Mouse (Mus musculus): ENCODE results near the gene Gm20479. TPM values are rescaled to one million over a fixed set of nuclear protein-coding genes. Genes with fewer than 3 reads are reported as not detected.
A peak's percentile ranks its signal among the peaks of the same experiment; 100 is the strongest.

Gene Gm20479
- polyA plus RNA-seq, 1 experiment from 2014 or later = not detected

DNA sequence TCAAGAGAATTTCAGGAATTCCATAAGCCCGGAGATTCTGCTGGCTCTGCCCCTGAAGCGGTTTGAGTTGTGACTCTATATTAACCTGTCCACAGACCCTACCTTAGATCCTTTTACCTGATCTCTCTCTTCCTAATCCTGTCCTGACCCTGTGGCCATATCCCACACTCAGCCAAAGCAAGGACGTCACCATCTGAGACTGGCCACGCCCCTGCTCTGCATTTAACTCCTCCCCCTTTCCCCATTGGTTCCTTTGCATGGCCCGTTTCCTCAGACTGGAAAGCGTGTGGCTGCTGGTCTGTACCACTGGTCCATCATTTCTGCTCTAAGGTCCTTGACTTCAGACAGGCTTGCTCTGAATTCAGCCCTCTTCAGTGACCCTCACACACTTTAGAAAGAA, 11.8 kb downstream of the Gm20479 start:
- no peak for DNase-seq (ENCODE audit: low spot score, missing footprints)
- H3K27me3 ChIP-seq (ENCODE audit: control insufficient read depth, insufficient read depth, low read length) = no peaks in the 10 kb centered on the region
- H3K9me3 ChIP-seq (ENCODE audit: control insufficient read depth, low read length) = no peaks in the 10 kb centered on the region
- WGBS = 20% methylated on average over 6 of the region's 6 CpGs
- H3K4me3 ChIP-seq (ENCODE audit: low read depth, low read length) = no peak overlapping the region
- no peak overlapping the region for H3K9ac ChIP-seq (ENCODE audit: low read length)
- H3K36me3 ChIP-seq (ENCODE audit: control insufficient read depth, insufficient read depth, low read length) = peaks cover 11% of the 10 kb centered on the region; the same call in 1 of the 2 replicates
- no peak overlapping the region for H3K4me2 ChIP-seq
- no peak for ATAC-seq (ENCODE audit: low FRiP score)
- H3K4me1 ChIP-seq (ENCODE audit: control insufficient read depth, insufficient read depth, low read length) = no peaks in the 10 kb centered on the region
- H3K27ac ChIP-seq (ENCODE audit: low read depth, low read length) = no peak overlapping the region

DNA sequence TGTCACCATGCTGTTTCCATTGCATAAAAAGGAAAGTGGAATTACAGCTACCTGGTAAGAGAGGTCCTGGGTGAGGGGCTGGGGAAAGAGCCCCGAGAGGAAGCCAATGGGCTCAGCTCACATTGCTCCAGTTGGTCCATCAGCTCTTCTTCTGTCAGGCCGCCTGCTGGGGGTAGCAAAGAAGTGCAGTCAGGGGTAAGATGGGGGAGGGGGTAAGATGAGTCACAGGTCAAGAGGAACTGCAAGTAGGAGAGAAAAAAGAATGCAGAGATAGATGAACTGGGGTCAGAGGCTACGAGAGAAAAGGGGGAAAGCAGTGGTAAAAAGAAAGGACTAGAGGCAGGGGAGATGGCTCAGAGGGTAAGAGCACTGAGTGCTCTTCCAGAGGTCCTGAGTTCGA, 14.6 kb downstream of the Gm20479 start:
- Histone ChIP-seq H3K27me3 (ENCODE audit: control insufficient read depth, insufficient read depth, low read length) (peaks cover 13% of the 10 kb centered on the region), H3K36me3 (ENCODE audit: control insufficient read depth, insufficient read depth, low read length) (peaks cover 7% of the 10 kb centered on the region; the same call in 1 of the 2 replicates), H3K4me1 (ENCODE audit: control insufficient read depth, insufficient read depth, low read length) (peaks cover 1% of the 10 kb centered on the region), H3K4me2 (no peak overlapping the region), H3K27ac (ENCODE audit: low read depth, low read length) (no peak overlapping the region), H3K9me3 (ENCODE audit: control insufficient read depth, low read length) (no peaks in the 10 kb centered on the region), H3K9ac (ENCODE audit: low read length) (no peak overlapping the region), H3K4me3 (ENCODE audit: low read depth, low read length) (no peak overlapping the region)
- WGBS = 30% methylated on average over 4 of the region's 4 CpGs
- no peak for DNase-seq (ENCODE audit: low spot score, missing footprints)
- no peak for ATAC-seq (ENCODE audit: low FRiP score)

DNA sequence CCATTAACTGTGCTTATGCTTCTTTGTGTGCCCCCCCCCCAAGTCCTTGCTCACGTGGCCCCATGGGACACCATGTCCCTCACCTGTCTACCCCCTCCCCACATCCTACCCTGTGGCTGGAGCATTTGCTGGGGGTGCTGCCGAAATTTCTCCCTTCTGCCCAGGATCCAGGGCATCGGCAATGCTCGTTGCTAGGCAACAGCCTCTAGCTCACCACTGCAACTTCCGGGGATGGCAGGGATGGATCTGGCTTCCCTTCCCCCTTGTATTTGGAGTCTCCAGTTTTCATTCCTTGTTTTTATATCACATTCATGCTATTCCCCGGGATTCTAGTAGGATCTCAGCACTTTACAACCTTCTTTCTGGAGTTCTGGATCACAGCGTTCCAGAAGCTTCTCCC, 17.7 kb downstream of the Gm20479 start:
- H3K9me3 ChIP-seq (ENCODE audit: control insufficient read depth, low read length) = no peaks in the 10 kb centered on the region
- no peak for DNase-seq (ENCODE audit: low spot score, missing footprints)
- H3K27me3 ChIP-seq (ENCODE audit: control insufficient read depth, insufficient read depth, low read length) = peaks cover 29% of the 10 kb centered on the region
- H3K4me3 ChIP-seq (ENCODE audit: low read depth, low read length) = no peak overlapping the region
- H3K36me3 ChIP-seq (ENCODE audit: control insufficient read depth, insufficient read depth, low read length) = peaks cover 2% of the 10 kb centered on the region; the same call in 1 of the 2 replicates
- peak overlapping the region; percentile 13; the same call in 1 of the 2 replicates for H3K4me2 ChIP-seq
- peaks cover 18% of the 10 kb centered on the region for H3K4me1 ChIP-seq (ENCODE audit: control insufficient read depth, insufficient read depth, low read length)
- no peak for ATAC-seq (ENCODE audit: low FRiP score)
- WGBS = 17% methylated on average over 7 of the region's 7 CpGs
- H3K9ac ChIP-seq (ENCODE audit: low read length) = no peak overlapping the region
- no peak overlapping the region for H3K27ac ChIP-seq (ENCODE audit: low read depth, low read length)

DNA sequence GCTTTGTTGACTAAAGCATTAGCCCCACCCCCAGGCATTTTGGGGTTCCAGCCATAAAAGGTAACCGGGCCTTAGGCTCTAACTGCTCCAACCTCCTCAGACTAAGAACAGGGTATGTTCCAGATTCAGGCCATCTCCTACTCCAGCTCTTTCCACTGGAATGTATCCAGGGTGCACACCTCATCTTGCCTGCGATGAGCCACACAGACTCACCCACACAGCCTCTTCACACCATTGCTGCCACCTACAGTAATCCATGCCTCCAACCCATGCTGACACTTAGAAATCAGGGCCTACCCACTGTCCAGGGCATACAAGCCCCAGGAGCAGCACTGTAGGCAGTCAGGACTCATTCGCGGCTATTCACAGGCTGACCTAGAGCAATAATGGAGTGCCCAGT, 18.1 kb downstream of the Gm20479 start:
- H3K4me3 ChIP-seq (ENCODE audit: low read depth, low read length) = no peak overlapping the region
- no peaks in the 10 kb centered on the region for H3K9me3 ChIP-seq (ENCODE audit: control insufficient read depth, low read length)
- no peak overlapping the region for H3K9ac ChIP-seq (ENCODE audit: low read length)
- H3K4me2 ChIP-seq = peak overlapping the region; percentile 13; the same call in 1 of the 2 replicates
- no peak overlapping the region for H3K27ac ChIP-seq (ENCODE audit: low read depth, low read length)
- H3K36me3 ChIP-seq (ENCODE audit: control insufficient read depth, insufficient read depth, low read length) = peaks cover 2% of the 10 kb centered on the region; the same call in 1 of the 2 replicates
- H3K4me1 ChIP-seq (ENCODE audit: control insufficient read depth, insufficient read depth, low read length) = peaks cover 22% of the 10 kb centered on the region
- ATAC-seq (ENCODE audit: low FRiP score) (no peak), DNase-seq (ENCODE audit: low spot score, missing footprints) (no peak)
- 60% methylated on average over 4 of the region's 4 CpGs for WGBS
- peaks cover 33% of the 10 kb centered on the region for H3K27me3 ChIP-seq (ENCODE audit: control insufficient read depth, insufficient read depth, low read length)

DNA sequence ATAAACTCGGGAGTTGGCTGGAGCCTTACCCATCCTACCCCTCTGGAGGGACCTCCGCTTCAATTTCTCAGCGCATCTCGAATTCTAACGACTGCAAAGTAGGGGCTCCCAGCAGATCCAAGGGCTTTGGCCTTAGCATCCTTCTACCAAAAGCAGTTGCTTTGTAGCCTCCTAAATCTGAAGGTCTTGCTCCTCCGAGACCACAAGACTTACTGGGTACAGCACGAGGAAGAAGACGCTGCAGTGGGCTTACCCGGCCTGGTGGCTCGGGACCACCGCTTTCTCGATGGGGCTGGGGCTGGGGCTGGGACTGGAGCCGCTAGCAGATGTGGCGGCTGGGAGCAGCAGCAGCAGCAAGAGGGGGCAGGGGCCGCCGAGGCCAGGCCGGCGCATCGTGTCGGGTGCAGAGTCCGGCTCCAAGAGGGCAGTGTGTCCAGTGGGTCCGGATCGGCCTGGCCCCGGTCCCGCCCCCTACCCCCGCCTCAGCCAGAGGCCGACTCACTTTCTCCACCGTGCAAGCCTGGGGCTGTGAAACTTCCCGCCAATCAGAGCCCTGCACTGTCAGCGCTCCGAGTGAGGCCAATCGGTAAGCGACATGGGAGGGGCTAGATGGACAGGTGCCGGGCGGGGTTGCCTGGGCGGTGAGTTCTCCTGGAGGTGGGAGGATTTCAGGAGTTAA, 19.9 kb downstream of the Gm20479 start, which contains the start of gene Ltbp4:
Gene Ltbp4 (minus strand): TSS at position 518 of the 679 bp plus-strand sequence.
- Histone ChIP-seq H3K27ac (ENCODE audit: low read depth, low read length) (no peak within 1 kb of the TSS), H3K4me1 (ENCODE audit: control insufficient read depth, insufficient read depth, low read length) (peaks cover 40% of the 10 kb centered on the region), H3K27me3 (ENCODE audit: control insufficient read depth, insufficient read depth, low read length) (peaks cover 51% of the 10 kb centered on the region)

DNA sequence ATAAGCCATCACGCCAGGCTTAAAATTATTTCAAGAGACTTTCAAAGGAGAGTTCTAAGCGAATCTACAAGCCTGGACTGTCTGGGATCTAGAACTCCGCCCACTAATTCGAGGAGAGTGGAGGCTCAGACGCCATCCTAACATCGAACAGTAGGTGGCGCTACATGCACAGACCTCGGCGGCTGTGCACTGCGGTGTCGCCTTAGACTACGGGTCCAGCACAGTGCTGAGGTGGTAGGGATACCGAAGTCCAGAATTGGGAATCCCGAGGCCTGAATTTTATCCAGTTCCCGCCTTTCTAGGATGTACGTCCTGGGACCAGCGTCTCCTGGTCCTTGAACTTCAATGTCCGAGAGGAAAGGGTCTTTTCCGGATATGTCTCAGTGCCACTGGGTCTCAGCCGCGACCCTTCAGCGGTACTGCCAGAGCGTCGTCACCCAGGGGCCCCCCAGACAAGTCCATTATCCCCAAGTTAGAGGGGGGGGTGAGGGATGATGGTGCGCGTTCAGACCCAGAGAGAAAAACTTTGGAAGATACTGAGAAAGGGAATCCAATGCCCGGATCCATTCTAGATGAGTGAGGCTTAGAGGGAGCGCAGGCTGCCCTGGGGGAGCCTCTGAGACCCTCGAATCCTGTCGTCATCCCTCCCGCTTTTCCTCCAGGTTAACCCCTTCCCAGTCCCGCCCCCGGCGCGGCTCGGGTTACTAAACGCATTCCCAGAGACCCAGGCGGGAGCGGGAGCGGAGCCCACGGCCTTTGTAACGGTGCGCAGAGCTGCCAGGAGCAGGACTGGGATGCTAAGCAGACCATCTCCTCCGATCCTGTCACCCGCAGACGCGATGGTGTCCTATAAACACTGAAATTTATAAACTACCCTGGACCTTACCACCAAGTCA, 21.0 kb downstream of the Gm20479 start:
- H3K4me2 ChIP-seq = peak overlapping the region; percentile 76
- peak overlapping the region; percentile 40 for H3K4me3 ChIP-seq (ENCODE audit: low read depth, low read length)
- DNase-seq (ENCODE audit: low spot score, missing footprints) (peak; percentile 99), ATAC-seq (ENCODE audit: low FRiP score) (peak; percentile 78)
- H3K9ac ChIP-seq (ENCODE audit: low read length) = peak overlapping the region; percentile 53
- no peaks in the 10 kb centered on the region for H3K36me3 ChIP-seq (ENCODE audit: control insufficient read depth, insufficient read depth, low read length)
- peaks cover 41% of the 10 kb centered on the region for H3K4me1 ChIP-seq (ENCODE audit: control insufficient read depth, insufficient read depth, low read length)
- WGBS = under 1% methylated on average over 47 of the region's 47 CpGs
- H3K27ac ChIP-seq (ENCODE audit: low read depth, low read length) = no peak overlapping the region
- peaks cover 62% of the 10 kb centered on the region for H3K27me3 ChIP-seq (ENCODE audit: control insufficient read depth, insufficient read depth, low read length)
- no peaks in the 10 kb centered on the region for H3K9me3 ChIP-seq (ENCODE audit: control insufficient read depth, low read length)

More for the DNA sequence above, 19.9 kb downstream of the Gm20479 start, which contains the start of gene Ltbp4:
- Histone ChIP-seq H3K4me3 (ENCODE audit: low read depth, low read length) (peak within 1 kb of the TSS; percentile 40), H3K4me2 (peak within 1 kb of the TSS; percentile 76), H3K9me3 (ENCODE audit: control insufficient read depth, low read length) (no peaks in the 10 kb centered on the region), H3K36me3 (ENCODE audit: control insufficient read depth, insufficient read depth, low read length) (peaks cover under 1% of the 10 kb centered on the region; the same call in 1 of the 2 replicates), H3K9ac (ENCODE audit: low read length) (peak within 1 kb of the TSS; percentile 53)
- WGBS = under 1% methylated on average over 36 of the region's 36 CpGs
- ATAC-seq (ENCODE audit: low FRiP score) (peak; percentile 60), DNase-seq (ENCODE audit: low spot score, missing footprints) (peak; percentile 93)

DNA sequence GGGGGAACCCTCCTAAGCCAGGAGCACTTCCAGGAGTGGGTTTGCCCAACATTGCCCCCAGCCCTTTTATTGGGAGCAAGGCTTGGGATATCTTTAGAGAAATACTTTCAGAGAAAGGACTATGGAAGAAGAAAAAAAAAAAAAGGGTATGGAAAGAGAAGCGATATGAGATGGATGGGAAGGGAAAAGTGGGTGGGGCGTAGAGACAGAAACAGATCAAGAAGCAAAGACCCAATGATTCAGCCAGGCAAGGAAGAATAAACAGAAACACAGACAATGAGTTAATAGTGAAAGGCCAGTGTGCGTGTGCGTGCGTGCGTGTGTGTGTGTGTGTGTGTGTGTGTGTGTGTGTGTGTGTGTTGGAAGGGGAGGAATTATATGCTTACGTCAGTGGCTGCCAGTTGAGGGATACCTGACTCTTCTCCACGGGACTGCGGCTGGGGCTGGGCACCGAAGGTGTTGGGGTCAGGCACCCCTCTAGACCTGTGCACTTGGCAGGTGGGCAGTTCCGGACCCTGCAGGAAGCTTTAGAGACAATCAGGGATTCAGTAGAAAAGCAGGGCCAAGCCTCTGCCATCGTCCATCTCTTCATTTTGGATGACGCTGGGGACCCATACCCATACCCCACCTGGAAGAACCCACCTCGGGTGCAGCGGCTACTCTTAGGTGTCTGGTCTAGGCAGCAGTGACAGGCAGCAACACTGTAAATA, 22.1 kb downstream of the Gm20479 start:
- Histone ChIP-seq H3K9ac (ENCODE audit: low read length) (no peak overlapping the region; the same call in 1 of the 2 replicates), H3K27ac (ENCODE audit: low read depth, low read length) (no peak overlapping the region), H3K36me3 (ENCODE audit: control insufficient read depth, insufficient read depth, low read length) (no peaks in the 10 kb centered on the region), H3K4me2 (no peak overlapping the region), H3K27me3 (ENCODE audit: control insufficient read depth, insufficient read depth, low read length) (peaks cover 72% of the 10 kb centered on the region), H3K4me3 (ENCODE audit: low read depth, low read length) (no peak overlapping the region; the same call in 1 of the 2 replicates), H3K4me1 (ENCODE audit: control insufficient read depth, insufficient read depth, low read length) (peaks cover 47% of the 10 kb centered on the region), H3K9me3 (ENCODE audit: control insufficient read depth, low read length) (no peaks in the 10 kb centered on the region)
- no peak for DNase-seq (ENCODE audit: low spot score, missing footprints)
- WGBS = 58% methylated on average over 15 of the region's 15 CpGs
- ATAC-seq (ENCODE audit: low FRiP score) = no peak

DNA sequence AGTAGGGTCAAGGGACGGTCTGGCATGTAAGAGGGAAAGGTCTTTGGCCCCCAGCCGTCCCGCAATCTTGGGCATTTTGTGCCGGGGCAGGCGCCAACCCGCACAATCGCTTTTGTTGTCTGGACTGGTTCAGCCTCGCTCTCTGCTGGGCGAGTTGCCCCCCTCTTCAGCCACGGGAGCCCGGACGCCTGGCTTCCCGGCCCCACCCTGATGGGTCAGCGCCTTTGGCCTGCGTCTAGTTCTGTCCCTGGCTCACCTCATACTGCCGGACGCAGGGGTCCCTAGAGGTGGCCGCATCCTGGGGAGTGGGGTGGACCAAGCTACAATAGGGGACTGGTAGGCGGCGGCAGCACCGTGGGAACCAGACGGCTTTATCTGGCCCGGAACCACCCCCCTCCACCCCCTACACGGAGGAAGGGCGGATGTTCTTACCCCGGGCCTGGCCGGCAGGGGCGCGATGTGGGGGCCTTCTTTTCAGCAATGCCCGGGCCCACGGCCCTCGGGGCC, 22.8 kb downstream of the Gm20479 start:
- WGBS = under 1% methylated on average over 32 of the region's 32 CpGs
- Histone ChIP-seq H3K36me3 (ENCODE audit: control insufficient read depth, insufficient read depth, low read length) (no peaks in the 10 kb centered on the region), H3K27ac (ENCODE audit: low read depth, low read length) (no peak overlapping the region), H3K4me3 (ENCODE audit: low read depth, low read length) (no peak overlapping the region; the same call in 1 of the 2 replicates), H3K27me3 (ENCODE audit: control insufficient read depth, insufficient read depth, low read length) (peaks cover 79% of the 10 kb centered on the region), H3K9me3 (ENCODE audit: control insufficient read depth, low read length) (no peaks in the 10 kb centered on the region), H3K9ac (ENCODE audit: low read length) (no peak overlapping the region; the same call in 1 of the 2 replicates), H3K4me2 (peak overlapping the region; percentile 7; the same call in 1 of the 2 replicates), H3K4me1 (ENCODE audit: control insufficient read depth, insufficient read depth, low read length) (peaks cover 50% of the 10 kb centered on the region)
- DNase-seq (ENCODE audit: low spot score, missing footprints) (no peak), ATAC-seq (ENCODE audit: low FRiP score) (no peak)
